Comparison of ENCODE assay signal across 8 mouse cellular contexts in the genomic region with DNA sequence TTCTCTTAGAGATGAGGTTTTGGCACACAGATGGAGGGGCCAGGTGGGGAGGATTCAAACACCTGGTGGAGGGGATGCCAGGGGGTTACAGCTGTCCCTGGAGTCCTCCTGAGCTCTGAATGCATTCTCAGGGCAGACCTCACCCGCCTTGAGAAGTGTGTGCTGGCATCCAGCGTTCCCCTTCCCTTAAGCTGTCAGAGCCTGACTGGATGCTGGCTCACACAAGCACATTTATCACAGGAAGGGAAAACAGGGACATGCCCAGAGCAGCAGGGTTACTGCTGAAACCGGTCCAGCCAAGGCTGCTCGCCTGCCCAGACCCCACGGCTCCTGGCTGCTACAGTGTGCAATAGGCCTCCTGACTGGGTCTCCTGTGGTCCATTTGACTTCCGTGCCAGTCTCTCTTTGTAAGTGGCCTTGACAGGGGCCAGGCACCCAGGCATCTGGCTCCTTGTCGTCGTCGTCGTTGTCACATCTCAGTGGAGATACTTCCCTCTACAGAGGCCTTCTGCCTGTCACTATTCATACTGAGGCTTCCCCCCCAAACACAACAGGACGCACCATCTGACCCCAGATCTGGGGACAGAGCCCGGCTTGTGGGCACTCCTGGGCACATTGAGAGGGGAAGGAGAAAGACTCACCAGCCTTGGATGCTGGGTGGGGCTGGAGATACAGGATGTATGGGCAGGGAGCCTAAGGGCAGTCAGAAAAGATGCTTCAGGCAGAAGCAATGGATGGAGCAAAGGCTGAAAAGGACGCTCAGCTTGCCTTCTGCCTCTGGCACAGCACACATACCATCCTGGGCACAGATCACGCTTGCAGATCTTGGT. TPM values are rescaled to one million over a fixed set of nuclear protein-coding genes. Genes with fewer than 3 reads are reported as not detected.
DNase-seq lines count a peak whose midpoint lies in the region; ATAC-seq and TF ChIP-seq lines count a peak whose summit lies in the region.
"Had no signal": no experiment of that assay in that cellular context is flagged by ENCODE, and none has a peak within 500 bp of the region (broad histone marks: within the 10 kb centered on the region; RNA-seq: fewer than 3 reads in every experiment).

No protein-coding gene starts in this region.

- no peak; the same call in 1 of the 2 replicates for TF ChIP-seq RAD21 in MEL (IDR thresholded peaks at IDR 0.05; ENCODE audit: low read depth, low read length)

- peak overlapping the region; percentile 27 for H3K27ac ChIP-seq in MEL (ENCODE audit: control insufficient read depth, low read depth, low read length)
- H3K27ac ChIP-seq in heart, embryonic 10.5 days, result peak overlapping the region; percentile 83
- H3K27ac ChIP-seq in liver, embryonic 14.5 days, result peak overlapping the region; percentile 94
- peak overlapping the region; percentile 59 for H3K27ac ChIP-seq in olfactory bulb, adult 2 months (ENCODE audit: insufficient read depth, low read depth, low read length)
- H3K27ac ChIP-seq: left cerebral cortex, adult 2 months had no signal

- no peak overlapping the region for H3K4me3 ChIP-seq in MEL (ENCODE audit: control insufficient read depth in 1 of 2, insufficient read depth in 1 of 2, low read depth in 2 of 2, low read length in 2 of 2)
- peak overlapping the region; percentile 51 for H3K4me3 ChIP-seq in heart, embryonic 10.5 days
- peak overlapping the region; percentile 5 to 25; a peak in 2 of 4 replicates for H3K4me3 ChIP-seq in liver, embryonic 14.5 days (ENCODE audit: insufficient read depth in 1 of 2, low read depth in 2 of 2, low read length in 2 of 2)
- no peak overlapping the region for H3K4me3 ChIP-seq in olfactory bulb, adult 2 months (ENCODE audit: insufficient read depth, low read depth, low read length)

- H3K4me2 ChIP-seq in liver, embryonic 14.5 days (ENCODE audit: low read depth), result peak overlapping the region; percentile 85

- H3K36me3 ChIP-seq in MEL (ENCODE audit: control insufficient read depth in 1 of 2, insufficient read depth in 2 of 2, low read length in 2 of 2), result peaks cover 0 to 37% of the 10 kb centered on the region in 2 experiments; a peak in 2 of 4 replicates
- no peaks in the 10 kb centered on the region for H3K36me3 ChIP-seq in heart, embryonic 10.5 days
- no peaks in the 10 kb centered on the region for H3K36me3 ChIP-seq in liver, embryonic 14.5 days (replicated peaks; ENCODE audit: control insufficient read depth, insufficient read depth, low read depth)

- ATAC-seq in cerebellum, adult (ENCODE audit: insufficient number of reproducible peaks, low FRiP score, low TSS enrichment), result peak; percentile 27; the same call in 1 of the 2 replicates
- peak; percentile 40 for ATAC-seq in liver, embryonic 14.5 days (ENCODE audit: insufficient read depth)
- ATAC-seq in CD4-positive, CD25-positive, alpha-beta regulatory T cell, adult 4 months, result no peak

- H3K27me3 ChIP-seq in MEL (ENCODE audit: control insufficient read depth in 1 of 2, insufficient read depth in 2 of 2, low read length in 2 of 2), result no peaks in the 10 kb centered on the region
- H3K27me3 ChIP-seq in heart, embryonic 10.5 days (ENCODE audit: insufficient read depth, poor library complexity, severe bottlenecking), result peaks cover 70% of the 10 kb centered on the region
- H3K27me3 ChIP-seq in liver, embryonic 14.5 days (ENCODE audit: control insufficient read depth, insufficient read depth, low read length), result peaks cover 30% of the 10 kb centered on the region

- H3K9ac ChIP-seq in MEL (ENCODE audit: control insufficient read depth, low read depth, low read length, poor library complexity, severe bottlenecking), result peak overlapping the region; percentile 15
- H3K9ac ChIP-seq in liver, embryonic 14.5 days (replicated peaks), result peak overlapping the region; percentile 50

- H3K79me2 ChIP-seq in MEL (ENCODE audit: control insufficient read depth, insufficient read depth, low read length, poor library complexity), result no peaks in the 10 kb centered on the region

- TF ChIP-seq EP300 in MEL (IDR thresholded peaks at IDR 0.05; ENCODE audit: low read depth in 1 of 2, low read length in 2 of 2), result no peak
- TF ChIP-seq EP300 in liver, embryonic 14.5 days (IDR thresholded peaks at IDR 0.05; ENCODE audit: low read depth), result no peak

- TF ChIP-seq POLR2A in MEL (IDR thresholded peaks at IDR 0.05; ENCODE audit: control insufficient read depth in 1 of 2, insufficient read depth in 1 of 2, low read depth in 1 of 2, low read length in 2 of 2, poor library complexity in 1 of 2), result no peak
- TF ChIP-seq POLR2A in olfactory bulb, adult 2 months (IDR thresholded peaks at IDR 0.05; ENCODE audit: insufficient read depth, low read depth, low read length), result no peak

- H3K9me3 ChIP-seq in MEL (replicated peaks; ENCODE audit: insufficient read depth, low read length), result no peaks in the 10 kb centered on the region
- H3K9me3 ChIP-seq in heart, embryonic 10.5 days, result no peaks in the 10 kb centered on the region
- no peaks in the 10 kb centered on the region for H3K9me3 ChIP-seq in liver, embryonic 14.5 days (ENCODE audit: control insufficient read depth, low read length)

- TF ChIP-seq CTCF in MEL (IDR thresholded peaks at IDR 0.05 in 2 of 3, conservative IDR thresholded peaks at IDR 0.05 in 1 of 3; ENCODE audit: control insufficient read depth in 1 of 3, insufficient read depth in 1 of 3, low read depth in 2 of 3, low read length in 3 of 3, poor library complexity in 1 of 3, severe bottlenecking in 1 of 3), result no peak
- no peak for TF ChIP-seq CTCF in liver, embryonic 14.5 days (IDR thresholded peaks at IDR 0.05; ENCODE audit: low read depth)
- TF ChIP-seq CTCF in olfactory bulb, adult 2 months (IDR thresholded peaks at IDR 0.05; ENCODE audit: insufficient read depth, low read depth, low read length), result no peak

- 34% methylated on average over 14 of the region's 14 CpGs for WGBS in heart, embryonic 10.5 days
- WGBS in liver, embryonic 14.5 days (ENCODE audit: insufficient replicate concordance), result 20% methylated on average over 14 of the region's 14 CpGs
- WGBS in olfactory bulb, adult 2 months, result 33% methylated on average over 14 of the region's 14 CpGs

- H3K4me1 ChIP-seq in MEL (ENCODE audit: control insufficient read depth in 1 of 2, insufficient read depth in 2 of 2, low read length in 2 of 2), result peaks cover 22 to 49% of the 10 kb centered on the region in 2 experiments
- H3K4me1 ChIP-seq in heart, embryonic 10.5 days, result peaks cover 69% of the 10 kb centered on the region
- peaks cover 42 to 48% of the 10 kb centered on the region in 2 experiments for H3K4me1 ChIP-seq in liver, embryonic 14.5 days (replicated peaks; ENCODE audit: control insufficient read depth in 2 of 2, insufficient read depth in 2 of 2, low read length in 1 of 2)
- peaks cover 45% of the 10 kb centered on the region for H3K4me1 ChIP-seq in olfactory bulb, adult 2 months (ENCODE audit: control insufficient read depth, insufficient read depth, low read length)

- peak; percentile 74 for DNase-seq in MEL (ENCODE audit: low read depth, low spot score)
- no peak for DNase-seq in heart, embryonic 10.5 days (ENCODE audit: low spot score)
- DNase-seq in liver, embryonic 14.5 days (ENCODE audit: low read depth in 3 of 3, low spot score in 3 of 3), result no peak
- DNase-seq in urinary bladder, postnatal 10 days (ENCODE audit: low spot score), result no peak

TF ChIP-seq in MEL, 35 proteins besides CTCF, POLR2A, EP300 and RAD21 (continues in another document):
- no peak for TF ChIP-seq TBP (IDR thresholded peaks at IDR 0.05; ENCODE audit: low read depth, low read length)
- TF ChIP-seq CHD1 (IDR thresholded peaks at IDR 0.05; ENCODE audit: low read depth, low read length), result 0 out of 2 replicates have a peak, but pooled peaks have one; percentile 33
- no peak for TF ChIP-seq NRF1 (IDR thresholded peaks at IDR 0.05; ENCODE audit: insufficient read depth, low read depth, low read length, poor library complexity, severe bottlenecking)
- no peak for TF ChIP-seq ZMIZ1 (IDR thresholded peaks at IDR 0.05; ENCODE audit: low read depth, low read length)
- no peak for TF ChIP-seq MEF2A (IDR thresholded peaks at IDR 0.05; ENCODE audit: extremely low read depth, insufficient replicate concordance, low read depth, low read length, poor library complexity, severe bottlenecking)
- no peak for TF ChIP-seq ZNF384 (IDR thresholded peaks at IDR 0.05; ENCODE audit: low read depth, low read length)
- TF ChIP-seq ZC3H11A (IDR thresholded peaks at IDR 0.05; ENCODE audit: low read depth, low read length), result no peak
- TF ChIP-seq CHD2 (IDR thresholded peaks at IDR 0.05; ENCODE audit: low read length), result no peak
- TF ChIP-seq MXI1 (IDR thresholded peaks at IDR 0.05; ENCODE audit: low read depth, low read length), result no peak
- TF ChIP-seq TAL1 (IDR thresholded peaks at IDR 0.05; ENCODE audit: low read length), result no peak
- no peak for TF ChIP-seq BHLHE40 (IDR thresholded peaks at IDR 0.05; ENCODE audit: borderline replicate concordance, low read depth, low read length)
- 0 out of 2 replicates have a peak, but pooled peaks have one; percentile 45 for TF ChIP-seq MAX (IDR thresholded peaks at IDR 0.05; ENCODE audit: low read length)
- TF ChIP-seq ETS1 (IDR thresholded peaks at IDR 0.05; ENCODE audit: low read depth, low read length), result 0 out of 2 replicates have a peak, but pooled peaks have one; percentile 6

RNA-seq across cellular contexts. Expression of a gene that starts 22.1 kb away (rescaled TPM):
- 10.5 and 11.1 TPM in 2 replicates for total RNA-seq in MEL (2012; rRNA removed)
- 100 to 1,000 TPM in 1 of 2 experiments, not detected in 1; 102 TPM for polyA plus RNA-seq in MEL (2012; ENCODE audit: insufficient read depth in 1 of 2, insufficient read length in 2 of 2, low read depth in 1 of 2, low replicate concordance in 2 of 2, missing spikeins in 1 of 2)
- 3.8 and 5.5 TPM in 2 replicates for polyA plus RNA-seq in heart, embryonic 10.5 days (2016; fragmentation: Nextera tagmentation; extraction: Ambion mirVana)
- 1.8 and 1.9 TPM in 2 replicates for polyA plus RNA-seq in liver, embryonic 14.5 days (2012; rRNA removed)
- polyA plus RNA-seq in liver, embryonic 14.5 days (2014; fragmentation: Nextera tagmentation; extraction: Ambion mirVana), result 3.3 and 5.0 TPM in 2 replicates
- polyA plus RNA-seq in olfactory bulb, adult 2 months (2012; ENCODE audit: insufficient read depth, insufficient read length, low replicate concordance, missing spikeins), result not detected in 2 replicates
- polyA plus RNA-seq in CD4-positive, CD25-positive, alpha-beta regulatory T cell, adult 4 months (2017; shearing (Covaris generic)), result under 1 TPM in 1 of 2 experiments, not detected in 1; 0.25 TPM

RNA-seq across cellular contexts. Expression of a gene that starts 54.3 kb away (rescaled TPM):
- total RNA-seq in MEL (2012; rRNA removed), result 17.8 and 19.4 TPM in 2 replicates
- polyA plus RNA-seq in MEL (2012; ENCODE audit: insufficient read depth in 1 of 2, insufficient read length in 2 of 2, low read depth in 1 of 2, low replicate concordance in 2 of 2, missing spikeins in 1 of 2), result 10 to 100 TPM in 1 of 2 experiments, not detected in 1; 37.2 TPM
- 17.3 and 19.8 TPM in 2 replicates for polyA plus RNA-seq in heart, embryonic 10.5 days (2016; fragmentation: Nextera tagmentation; extraction: Ambion mirVana)
- 4.9 and 5.4 TPM in 2 replicates for polyA plus RNA-seq in liver, embryonic 14.5 days (2012; rRNA removed)
- 5.7 and 6.6 TPM in 2 replicates for polyA plus RNA-seq in liver, embryonic 14.5 days (2014; fragmentation: Nextera tagmentation; extraction: Ambion mirVana)
- not detected in 2 replicates for polyA plus RNA-seq in olfactory bulb, adult 2 months (2012; ENCODE audit: insufficient read depth, insufficient read length, low replicate concordance, missing spikeins)
- 1 to 10 TPM; 4.9 to 8.2 TPM for polyA plus RNA-seq in CD4-positive, CD25-positive, alpha-beta regulatory T cell, adult 4 months (2017; shearing (Covaris generic))

Comparison
In these comparisons a context has a peak if more than half of its experiments do, and no peak if none do; other contexts are left out.
1. H3K27ac ChIP-seq: peak in every context shown above with its lines; median percentile 94 in liver, embryonic 14.5 days; 83 in heart, embryonic 10.5 days; 59 in olfactory bulb, adult 2 months; 27 in MEL.
2. H3K4me3 ChIP-seq: peak in heart, embryonic 10.5 days (single experiment) and liver, embryonic 14.5 days (2 of 2); none in MEL (0 of 2) and olfactory bulb, adult 2 months (single experiment).